Mouse (Mus musculus) ES-E14 (cell line): ENCODE results near the gene Ucn. TPM values are rescaled to one million over a fixed set of nuclear protein-coding genes. Genes with fewer than 3 reads are reported as not detected.

ENCODE experiments used
- DNase-seq: peaks from one replicate; pipeline ENCODE4 v3.0.0-alpha.2; 2013; ENCODE audit warnings: low read depth, low spot score
- H3K27ac ChIP-seq: 2 replicates; pipeline ENCODE4 v1.5.1; 2012; ENCODE audit warnings: low read depth, mild to moderate bottlenecking, low read length, moderate library complexity, mixed read lengths; ENCODE audit not compliant: poor library complexity, insufficient read depth, severe bottlenecking
- H3K36me3 ChIP-seq: 2 replicates; pipeline ENCODE4 v1.6.1; 2012; ENCODE audit warnings: mild to moderate bottlenecking, low read length, moderate library complexity, mixed read lengths; ENCODE audit not compliant: control insufficient read depth, poor library complexity, insufficient read depth, severe bottlenecking
- H3K4me1 ChIP-seq, 2 experiments: fragments of 150-350 bp in 1 of 2; sonication (generic) in 1 of 2; 2 replicates each; pipeline ENCODE4 v1.6.1; 2012; ENCODE audit warnings: low read length in 2 of 2, mild to moderate bottlenecking in 1 of 2, mixed read lengths in 1 of 2; ENCODE audit not compliant: control insufficient read depth in 2 of 2, insufficient read depth in 2 of 2, poor library complexity in 1 of 2
- H3K4me3 ChIP-seq, 2 experiments: fragments of 150-350 bp in 1 of 2; sonication (generic) in 1 of 2; 2 replicates each; pipeline ENCODE4 v1.5.1; 2012; ENCODE audit warnings: low read length in 2 of 2, low read depth in 1 of 2, mild to moderate bottlenecking in 1 of 2, mixed read lengths in 1 of 2; ENCODE audit not compliant: insufficient read depth in 1 of 2, poor library complexity in 1 of 2, severe bottlenecking in 1 of 2
- H3K9ac ChIP-seq: 2 replicates; pipeline ENCODE4 v1.6.1; 2012; ENCODE audit warnings: low read depth, mild to moderate bottlenecking, low read length, mixed read lengths; ENCODE audit not compliant: poor library complexity, insufficient read depth, severe bottlenecking
- H3K9me3 ChIP-seq: fragments of 150-350 bp; sonication (generic); 2 replicates; pipeline ENCODE4 v1.6.1; 2012; ENCODE audit warnings: low read depth, mild to moderate bottlenecking, low read length; ENCODE audit not compliant: control insufficient read depth, insufficient read depth
- CHD2 ChIP-seq: IDR thresholded peaks from 2 replicates; pipeline ENCODE4 v1.6.1; 2014; ENCODE audit warnings: mild to moderate bottlenecking, low read depth, low read length, inconsistent platforms
- HCFC1 ChIP-seq: IDR thresholded peaks from 2 replicates; pipeline ENCODE4 v1.6.1; 2012; ENCODE audit warnings: low read length, inconsistent platforms, borderline replicate concordance; ENCODE audit not compliant: insufficient read depth
- MAFK ChIP-seq: IDR thresholded peaks from 2 replicates; pipeline ENCODE4 v1.6.1; 2014; ENCODE audit warnings: mild to moderate bottlenecking, low read depth, low read length, inconsistent platforms; ENCODE audit not compliant: insufficient read depth
- ZC3H11A ChIP-seq: IDR thresholded peaks from 2 replicates; pipeline ENCODE4 v1.6.1; 2012; ENCODE audit warnings: low read depth, mild to moderate bottlenecking, inconsistent platforms, low read length, borderline replicate concordance
- ZNF384 ChIP-seq: IDR thresholded peaks from 2 replicates; pipeline ENCODE4 v1.6.1; 2012; ENCODE audit warnings: low read depth, low read length, inconsistent platforms
- in situ Hi-C, 2 experiments: fragments of 600-800 bp; cut with MboI; formaldehyde crosslinking; loops; one replicate each; pipeline ENCODE4 v1.15.1; 2025; ENCODE audit warnings: low sequenced_read_pairs in 2 of 2, inconsistent platforms in 1 of 2; ENCODE audit not compliant: unreplicated experiment in 2 of 2
- total RNA-seq: library from RNA; depleted of rRNA; stranded (reverse); fragments of 300-350 nt; gene quantifications from 2 replicates; pipeline ENCODE4 v1.2.3, GENCODE M21; 2012

Gene Ucn
- total RNA-seq, 1 experiment, result not detected

- Histone ChIP-seq H3K4me1 (peaks cover 2% of the 10 kb centered on the region in 2 experiments; a peak in 2 of 4 replicates), H3K9me3 (no peaks in the 10 kb centered on the region), H3K36me3 (peaks cover 2% of the 10 kb centered on the region), H3K4me3 (peak overlapping the region; percentile 95 to 97), H3K9ac (peak overlapping the region; percentile 94), H3K27ac (peak overlapping the region; percentile 89)
- peak; percentile 41 for DNase-seq
- in situ Hi-C loops, result no loop called here
- no peak for TF ChIP-seq ZC3H11A
- TF ChIP-seq CHD2, result no peak; the same call in 1 of the 2 replicates
Observed at GRCm38 (mm10) chr5:31179301-31179765, 40.7 kb upstream of the Ucn start.

GRCm38 (mm10) chr5:31168630-31169029 is 30.0 kb upstream of the Ucn start:
- Histone ChIP-seq H3K9me3 (no peaks in the 10 kb centered on the region), H3K4me1 (0 out of 4 replicates have a peak, but pooled peaks cover 0 to under 1% of the 10 kb centered on the region in 2 experiments), H3K9ac (no peak overlapping the region), H3K4me3 (no peak overlapping the region), H3K27ac (no peak overlapping the region), H3K36me3 (peaks cover 55% of the 10 kb centered on the region)
- in situ Hi-C loops, result no loop called here
- no peak for DNase-seq
- TF ChIP-seq CHD2 (no peak), MAFK (no peak), HCFC1 (no peak), ZC3H11A (no peak), ZNF384 (no peak)

DNA sequence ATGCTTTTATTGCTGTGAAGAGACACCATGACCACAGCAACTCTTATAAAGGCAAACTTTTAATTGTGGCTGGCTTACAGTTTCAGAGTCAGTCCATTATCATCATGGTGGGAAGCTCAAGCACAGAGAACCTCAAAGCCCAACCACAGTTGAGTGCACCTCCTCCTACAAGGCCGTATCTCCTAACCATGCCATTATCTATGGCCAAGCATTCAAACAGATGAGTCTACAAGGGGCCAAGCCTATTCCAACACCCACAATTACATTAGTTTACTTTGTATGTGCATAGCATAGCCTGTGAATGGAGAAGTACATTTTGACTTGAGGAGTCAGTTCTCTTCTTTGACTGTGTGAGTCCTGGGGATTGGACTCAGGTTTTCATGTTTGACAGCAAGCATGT is 26.2 kb upstream of the Ucn start:
- Histone ChIP-seq H3K27ac (no peak overlapping the region), H3K36me3 (peaks cover 56% of the 10 kb centered on the region), H3K9me3 (no peaks in the 10 kb centered on the region), H3K9ac (no peak overlapping the region), H3K4me3 (no peak overlapping the region), H3K4me1 (no peaks in the 10 kb centered on the region)
- TF ChIP-seq HCFC1 (no peak), CHD2 (no peak), ZC3H11A (no peak), MAFK (no peak), ZNF384 (no peak)
- no peak for DNase-seq
- in situ Hi-C loops, result no loop called here

GRCm38 (mm10) chr5:31162462-31162861 is 23.8 kb upstream of the Ucn start:
- Histone ChIP-seq H3K4me3 (no peak overlapping the region), H3K9ac (no peak overlapping the region), H3K9me3 (no peaks in the 10 kb centered on the region), H3K4me1 (no peaks in the 10 kb centered on the region), H3K36me3 (peaks cover 52% of the 10 kb centered on the region), H3K27ac (no peak overlapping the region)
- TF ChIP-seq HCFC1, result no peak
- no peak for TF ChIP-seq ZC3H11A
- TF ChIP-seq CHD2, result no peak
- TF ChIP-seq ZNF384, result no peak
- no peak for TF ChIP-seq MAFK
- DNase-seq, result no peak
- in situ Hi-C loops, result no loop called here

DNA sequence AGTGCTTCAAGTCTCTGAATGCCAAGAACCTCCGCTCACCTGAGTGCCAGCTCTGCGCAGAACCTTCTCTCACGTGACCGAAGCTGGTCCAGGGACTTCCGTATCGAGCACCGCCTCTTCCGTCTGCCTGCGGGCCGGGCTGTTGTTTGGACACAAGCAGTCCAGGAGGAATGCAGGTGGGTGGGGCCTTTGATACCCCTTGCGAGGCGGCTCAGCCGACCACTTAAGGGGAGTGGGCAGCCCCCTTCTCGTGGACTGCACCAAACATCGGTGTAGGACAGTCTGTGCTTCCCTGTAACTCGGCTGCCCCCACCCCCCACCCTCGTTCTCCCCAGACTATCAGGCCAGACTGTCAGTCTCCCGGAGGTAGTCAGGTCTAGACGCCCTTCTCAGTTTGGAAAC is 15.5 kb upstream of the Ucn start, which contains the start of gene Mpv17:
TSS of gene Mpv17 (minus strand) at position 100 of the 402 bp plus-strand sequence.
- TF ChIP-seq ZNF384, result no peak
- no peak for TF ChIP-seq ZC3H11A
- no peak for TF ChIP-seq CHD2
- no peak for TF ChIP-seq MAFK
- TF ChIP-seq HCFC1, result no peak
- Histone ChIP-seq H3K27ac (no peak within 1 kb of the TSS), H3K4me3 (peak within 1 kb of the TSS; percentile 69 to 75), H3K9ac (peak within 1 kb of the TSS; percentile 79), H3K36me3 (peaks cover 23% of the 10 kb centered on the region), H3K9me3 (no peaks in the 10 kb centered on the region), H3K4me1 (peaks cover 0 to 3% of the 10 kb centered on the region in 2 experiments; a peak in 1 of 4 replicates)
- DNase-seq, result peak; percentile 83
- in situ Hi-C loops, result no loop called here
